Mouse (Mus musculus) limb, embryonic 13.5 days (tissue): ENCODE measurements around the gene Cox6a2. TPM values are rescaled to one million over a fixed set of nuclear protein-coding genes. Genes with fewer than 3 reads are reported as not detected.
"Not testable (repeated sequence)": the region's sequence is repeated elsewhere in the genome, so short reads cannot be mapped to it uniquely, and the experiment has no call there.

Experiments used
- ATAC-seq: fragments of 200-750 bp; cut with Nextera tagmentation; 2 replicates; pipeline ENCODE4 v1.8.0; 2017; ENCODE audit warnings: low read depth, moderate number of reproducible peaks, moderate TSS enrichment; ENCODE audit not compliant: low FRiP score
- H3K27ac ChIP-seq: fragments of 300-500 bp; sonication (generic); 2 replicates; pipeline ENCODE4 v1.5.1; 2015; ENCODE audit warnings: inconsistent platforms, mild to moderate bottlenecking, moderate library complexity
- H3K27me3 ChIP-seq: fragments of 300-500 bp; sonication (generic); 2 replicates; pipeline ENCODE4 v1.6.1; 2015; ENCODE audit warnings: mild to moderate bottlenecking, inconsistent platforms
- H3K36me3 ChIP-seq: fragments of 300-500 bp; sonication (generic); 2 replicates; pipeline ENCODE4 v1.6.1; 2015; ENCODE audit warnings: inconsistent platforms, mild to moderate bottlenecking, moderate library complexity
- H3K4me1 ChIP-seq: fragments of 300-500 bp; sonication (generic); 2 replicates; pipeline ENCODE4 v1.6.1; 2015; ENCODE audit warnings: inconsistent platforms
- H3K4me2 ChIP-seq: fragments of 300-500 bp; sonication (generic); replicated peaks from 2 replicates; pipeline ENCODE4 v1.6.1; 2015; ENCODE audit warnings: inconsistent platforms, mild to moderate bottlenecking, moderate library complexity
- H3K4me3 ChIP-seq: fragments of 300-500 bp; sonication (generic); 2 replicates; pipeline ENCODE4 v1.5.1; 2015; ENCODE audit warnings: moderate library complexity, mild to moderate bottlenecking, inconsistent platforms
- H3K9ac ChIP-seq: fragments of 300-500 bp; sonication (generic); 2 replicates; pipeline ENCODE4 v1.6.1; 2015; ENCODE audit warnings: mild to moderate bottlenecking, inconsistent platforms
- H3K9me3 ChIP-seq: fragments of 300-500 bp; sonication (generic); 2 replicates; pipeline ENCODE4 v1.6.1; 2016; ENCODE audit warnings: inconsistent platforms
- WGBS: fragments of 180-500 bp; shearing (Covaris S2); methylation state at CpG from one replicate; pipeline ENCODE4 v1.1.7; 2015; 5-methylcytosine and 5-hydroxymethylcytosine counted together
- polyA plus RNA-seq: library from polyadenylated mRNA; unstranded; fragments of >200 nt; fragmentation: Nextera tagmentation; extraction: Ambion mirVana; gene quantifications from 2 replicates; pipeline ENCODE4 v1.2.1, GENCODE M21; 2015

Cox6a2 gene
- polyA plus RNA-seq, 1 experiment from 2014 or later, result 24.2 TPM

- no peaks in the 10 kb centered on the region for H3K9me3 ChIP-seq
- ATAC-seq, result no peak
These were observed 42.2 kb downstream of the Cox6a2 start for GRCm38 (mm10) chr7:128164001-128164400.

GRCm38 (mm10) chr7:128158688-128159354 is 47.4 kb downstream of the Cox6a2 start:
- WGBS, result 63% methylated on average over 8 of the region's 8 CpGs
- H3K27me3 ChIP-seq, H3K36me3 ChIP-seq, H3K4me1 ChIP-seq, H3K4me2 ChIP-seq, H3K9me3 ChIP-seq, H3K4me3 ChIP-seq, H3K27ac ChIP-seq, ATAC-seq, H3K9ac ChIP-seq: not testable (repeated sequence)

More at GRCm38 (mm10) chr7:128164001-128164400, 42.2 kb downstream of the Cox6a2 start:
- H3K9ac ChIP-seq, result no peak overlapping the region
- 96% methylated on average over 4 of the region's 4 CpGs for WGBS
- no peak overlapping the region for H3K27ac ChIP-seq
- H3K27me3 ChIP-seq, result no peaks in the 10 kb centered on the region
- no peaks in the 10 kb centered on the region for H3K36me3 ChIP-seq
- no peak overlapping the region for H3K4me3 ChIP-seq
- no peak overlapping the region for H3K4me2 ChIP-seq
- no peaks in the 10 kb centered on the region for H3K4me1 ChIP-seq

Other genes starting within 250 kb of the Cox6a2 start
- 542 and 587 TPM in 2 replicates for gene Fus, start 238.9 kb downstream of the Cox6a2 start, polyA plus RNA-seq
- 22.5 and 27.7 TPM in 2 replicates for gene Pycard, start 212.5 kb downstream of the Cox6a2 start, polyA plus RNA-seq
- gene Trim72, start 202.4 kb downstream of the Cox6a2 start, polyA plus RNA-seq, result 1.7 and 1.8 TPM in 2 replicates
- gene Itgam, start 143.7 kb downstream of the Cox6a2 start, polyA plus RNA-seq, result 0.87 and 0.92 TPM in 2 replicates
- not detected in 2 replicates for gene Gm49368, start 143.7 kb downstream of the Cox6a2 start, polyA plus RNA-seq
- not detected in 2 replicates for gene Itgax, start 76.8 kb downstream of the Cox6a2 start, polyA plus RNA-seq
- not detected in 2 replicates for gene Itgad, start 52.0 kb downstream of the Cox6a2 start, polyA plus RNA-seq
- 16.6 and 18.5 TPM in 2 replicates for gene Armc5, start 31.0 kb upstream of the Cox6a2 start, polyA plus RNA-seq
- gene 9130023H24Rik, start 31.6 kb upstream of the Cox6a2 start, polyA plus RNA-seq, result 9.2 and 9.6 TPM in 2 replicates
- 48.8 and 49.1 TPM in 2 replicates for gene Tgfb1i1, start 40.4 kb upstream of the Cox6a2 start, polyA plus RNA-seq
- gene Slc5a2, start 59.3 kb upstream of the Cox6a2 start, polyA plus RNA-seq, result 0.29 and 0.36 TPM in 2 replicates
- gene BC017158, start 91.8 kb upstream of the Cox6a2 start, polyA plus RNA-seq, result 21.6 and 26.4 TPM in 2 replicates
- gene Rgs10, start 212.4 kb upstream of the Cox6a2 start, polyA plus RNA-seq, result 12.7 and 14.2 TPM in 2 replicates